Mouse (Mus musculus) cortical plate, adult 2 months (tissue): ENCODE measurements around the gene Mcoln2. TPM values are rescaled to one million over a fixed set of nuclear protein-coding genes. Genes with fewer than 3 reads are reported as not detected.

Experiments
- H3K27ac ChIP-seq: fragments of 200-500 bp; 2 replicates; pipeline ENCODE4 v1.5.1; 2012; ENCODE audit warnings: low read length, control low read depth, inconsistent platforms; ENCODE audit not compliant: insufficient read depth
- H3K4me1 ChIP-seq: fragments of 200-500 bp; 2 replicates; pipeline ENCODE4 v1.6.1; 2011; ENCODE audit warnings: low read length; ENCODE audit not compliant: control insufficient read depth, insufficient read depth
- H3K4me3 ChIP-seq: fragments of 200-500 bp; 2 replicates; pipeline ENCODE4 v1.5.1; 2011; ENCODE audit warnings: mild to moderate bottlenecking, low read length, control low read depth; ENCODE audit not compliant: insufficient read depth
- CTCF ChIP-seq: fragments of 200-500 bp; IDR thresholded peaks from 2 replicates; pipeline ENCODE4 v1.5.1; 2011; ENCODE audit warnings: mild to moderate bottlenecking, control low read depth, low read length; ENCODE audit not compliant: insufficient read depth; ENCODE audit errors: extremely low read depth
- POLR2A ChIP-seq: fragments of 200-500 bp; IDR thresholded peaks from 2 replicates; pipeline ENCODE4 v1.6.1; 2011; ENCODE audit warnings: mild to moderate bottlenecking, low read length, control low read depth; ENCODE audit not compliant: insufficient read depth; ENCODE audit errors: extremely low read depth
- polyA plus RNA-seq: library from polyadenylated mRNA; depleted of rRNA; stranded (reverse); fragments of >200 nt; gene quantifications from 2 replicates; pipeline ENCODE4 v1.2.3, GENCODE M21; 2012

The Mcoln2 gene
- polyA plus RNA-seq, 1 experiment = not detected

- Histone ChIP-seq H3K4me1 (no peaks in the 10 kb centered on the region), H3K4me3 (no peak overlapping the region), H3K27ac (no peak overlapping the region)
- peak; percentile 42 for TF ChIP-seq CTCF
- no peak for TF ChIP-seq POLR2A
Measured at GRCm38 (mm10) chr3:146180986-146181385, 31.4 kb downstream of the Mcoln2 start.

- no peak overlapping the region for H3K27ac ChIP-seq
- TF ChIP-seq CTCF = peak; percentile 98
- TF ChIP-seq POLR2A = no peak
- H3K4me3 ChIP-seq = no peak overlapping the region
- H3K4me1 ChIP-seq = no peaks in the 10 kb centered on the region
Measured at GRCm38 (mm10) chr3:146184992-146185657, 35.5 kb downstream of the Mcoln2 start.

- Histone ChIP-seq H3K4me3 (no peak overlapping the region), H3K27ac (no peak overlapping the region), H3K4me1 (no peaks in the 10 kb centered on the region)
- TF ChIP-seq POLR2A = no peak
- TF ChIP-seq CTCF = no peak
Measured at GRCm38 (mm10) chr3:146186033-146186432, 36.4 kb downstream of the Mcoln2 start.

- Histone ChIP-seq H3K4me1 (no peaks in the 10 kb centered on the region), H3K4me3 (no peak overlapping the region), H3K27ac (no peak overlapping the region)
- TF ChIP-seq POLR2A = no peak
- TF ChIP-seq CTCF = no peak
Measured at GRCm38 (mm10) chr3:146189933-146190332, 40.3 kb downstream of the Mcoln2 start.

GRCm38 (mm10) chr3:146192507-146192906 lies 42.9 kb downstream of the Mcoln2 start:
- no peaks in the 10 kb centered on the region for H3K4me1 ChIP-seq
- no peak overlapping the region for H3K27ac ChIP-seq
- H3K4me3 ChIP-seq = no peak overlapping the region
- TF ChIP-seq POLR2A = no peak
- no peak for TF ChIP-seq CTCF

GRCm38 (mm10) chr3:146195153-146195552 lies 45.5 kb downstream of the Mcoln2 start:
- TF ChIP-seq POLR2A (no peak), CTCF (no peak)
- Histone ChIP-seq H3K27ac (no peak overlapping the region), H3K4me1 (peaks cover 1% of the 10 kb centered on the region; the same call in 1 of the 2 replicates), H3K4me3 (no peak overlapping the region)

GRCm38 (mm10) chr3:146196301-146196700 lies 46.7 kb downstream of the Mcoln2 start:
- Histone ChIP-seq H3K27ac (no peak overlapping the region), H3K4me3 (no peak overlapping the region), H3K4me1 (peaks cover 1% of the 10 kb centered on the region; the same call in 1 of the 2 replicates)
- no peak for TF ChIP-seq POLR2A
- TF ChIP-seq CTCF = no peak

GRCm38 (mm10) chr3:146196780-146197743 lies 47.4 kb downstream of the Mcoln2 start:
- Histone ChIP-seq H3K4me3 (no peak overlapping the region), H3K4me1 (peaks cover 1% of the 10 kb centered on the region; the same call in 1 of the 2 replicates), H3K27ac (no peak overlapping the region)
- TF ChIP-seq POLR2A (no peak), CTCF (no peak)

- Histone ChIP-seq H3K4me3 (no peak overlapping the region), H3K4me1 (peaks cover 1% of the 10 kb centered on the region; the same call in 1 of the 2 replicates), H3K27ac (no peak overlapping the region)
- TF ChIP-seq CTCF (no peak), POLR2A (no peak)
Measured at GRCm38 (mm10) chr3:146197785-146198184, 48.2 kb downstream of the Mcoln2 start.
